Mouse (Mus musculus) CH12.LX (cell line): ENCODE results near the gene Gm26992. TPM values are rescaled to one million over a fixed set of nuclear protein-coding genes. Genes with fewer than 3 reads are reported as not detected.

Source experiments
- DNase-seq: peaks from one replicate; pipeline ENCODE4 v3.0.0-alpha.2; 2013; ENCODE audit errors: extremely low read depth
- H3K27ac ChIP-seq: 2 replicates; pipeline ENCODE4 v1.5.1; 2012; ENCODE audit warnings: low read depth, mild to moderate bottlenecking, control low read depth, moderate library complexity; ENCODE audit not compliant: insufficient read depth
- H3K27me3 ChIP-seq: replicated peaks from 2 replicates; pipeline ENCODE3; 2012; ENCODE audit warnings: inconsistent platforms
- H3K36me3 ChIP-seq, 2 experiments: replicated peaks in 1 of 2; 2 replicates each; pipeline versions ENCODE3 to v1.6.1; 2012; ENCODE audit warnings: inconsistent platforms in 1 of 2, low read length in 1 of 2, mild to moderate bottlenecking in 1 of 2, mixed read lengths in 1 of 2, moderate library complexity in 1 of 2; ENCODE audit not compliant: control insufficient read depth in 1 of 2, insufficient read depth in 1 of 2
- H3K4me1 ChIP-seq, 2 experiments: 2 replicates each; pipeline ENCODE4 v1.6.1; 2012; ENCODE audit warnings: inconsistent platforms in 1 of 2, moderate library complexity in 1 of 2; ENCODE audit not compliant: insufficient read depth in 2 of 2, control insufficient read depth in 1 of 2
- H3K4me2 ChIP-seq: 2 replicates; pipeline ENCODE4 v1.6.1; 2012; ENCODE audit warnings: low read depth, mild to moderate bottlenecking, control low read depth; ENCODE audit not compliant: poor library complexity, insufficient read depth, severe bottlenecking
- H3K4me3 ChIP-seq, 3 experiments: fragments of 150-350 bp in 1 of 3; sonication (generic) in 1 of 3; replicated peaks in 1 of 3; 2 replicates each; pipeline versions ENCODE3 to v1.5.1; 2011 to 2012; ENCODE audit warnings: low read depth in 2 of 3, low read length in 2 of 3, mild to moderate bottlenecking in 2 of 3, moderate library complexity in 2 of 3, control low read depth in 1 of 3, improper control_type of control experiment in 1 of 3, inconsistent platforms in 1 of 3, mixed read lengths in 1 of 3; ENCODE audit not compliant: poor library complexity in 1 of 3
- H3K79me2 ChIP-seq: replicated peaks from 2 replicates; pipeline ENCODE4 v1.6.1; 2012; ENCODE audit warnings: mild to moderate bottlenecking, moderate library complexity; ENCODE audit not compliant: control insufficient read depth, poor library complexity, insufficient read depth, severe bottlenecking; ENCODE audit errors: extremely low read depth
- H3K9ac ChIP-seq: 2 replicates; pipeline ENCODE4 v1.6.1; 2012; ENCODE audit warnings: low read depth, mild to moderate bottlenecking, control low read depth, moderate library complexity; ENCODE audit not compliant: insufficient read depth
- H3K9me3 ChIP-seq: replicated peaks from 2 replicates; pipeline ENCODE3; 2012; ENCODE audit warnings: low read length, inconsistent platforms, mixed read lengths
- BHLHE40 ChIP-seq: IDR thresholded peaks from 2 replicates; pipeline ENCODE4 v1.6.1; 2011; ENCODE audit warnings: mild to moderate bottlenecking, low read depth, low read length, improper control_type of control experiment
- CHD2 ChIP-seq: IDR thresholded peaks from 2 replicates; pipeline ENCODE4 v1.6.1; 2011; ENCODE audit warnings: low read length, improper control_type of control experiment
- CTCF ChIP-seq, 2 experiments: IDR thresholded peaks in 1 of 2; conservative IDR thresholded peaks in 1 of 2; 2 replicates each; pipeline ENCODE4 v1.5.1; 2011 to 2012; ENCODE audit warnings: low read depth in 2 of 2, low read length in 2 of 2, improper control_type of control experiment in 1 of 2, inconsistent platforms in 1 of 2, mild to moderate bottlenecking in 1 of 2, moderate library complexity in 1 of 2
- ELF1 ChIP-seq: IDR thresholded peaks from 2 replicates; pipeline ENCODE4 v1.6.1; 2014; ENCODE audit warnings: low read depth, mild to moderate bottlenecking, inconsistent platforms, low read length, improper control_type of control experiment
- EP300 ChIP-seq: IDR thresholded peaks from 2 replicates; pipeline ENCODE4 v1.6.1; 2011; ENCODE audit warnings: low read length, improper control_type of control experiment
- GABPA ChIP-seq: IDR thresholded peaks from 2 replicates; pipeline ENCODE4 v1.6.1; 2012; ENCODE audit warnings: low read depth, low read length, improper control_type of control experiment, inconsistent platforms; ENCODE audit not compliant: insufficient replicate concordance
- HCFC1 ChIP-seq: IDR thresholded peaks from 2 replicates; pipeline ENCODE4 v1.6.1; 2012; ENCODE audit warnings: low read depth, mild to moderate bottlenecking, inconsistent platforms, low read length, improper control_type of control experiment
- JUN ChIP-seq: IDR thresholded peaks from 2 replicates; pipeline ENCODE4 v1.6.1; 2011; ENCODE audit warnings: low read depth, mild to moderate bottlenecking, low read length, improper control_type of control experiment, moderate library complexity; ENCODE audit not compliant: insufficient read depth
- KAT2A ChIP-seq: IDR thresholded peaks from 2 replicates; pipeline ENCODE4 v1.6.1; 2012; ENCODE audit warnings: low read length, improper control_type of control experiment, inconsistent platforms; ENCODE audit not compliant: insufficient replicate concordance
- MAX ChIP-seq: IDR thresholded peaks from 2 replicates; pipeline ENCODE4 v1.6.1; 2011; ENCODE audit warnings: low read length, improper control_type of control experiment
- MXI1 ChIP-seq: IDR thresholded peaks from 2 replicates; pipeline ENCODE4 v1.6.1; 2011; ENCODE audit warnings: mild to moderate bottlenecking, low read depth, low read length, improper control_type of control experiment
- PAX5 ChIP-seq: IDR thresholded peaks from 2 replicates; pipeline ENCODE4 v1.6.1; 2012; ENCODE audit warnings: low read length, inconsistent platforms, mixed read lengths
- POLR2A ChIP-seq: IDR thresholded peaks from 2 replicates; pipeline ENCODE4 v1.6.1; 2011; ENCODE audit warnings: low read depth, mild to moderate bottlenecking, improper control_type of control experiment, low read length
- POLR2AphosphoS2 ChIP-seq: IDR thresholded peaks from 2 replicates; pipeline ENCODE4 v1.6.1; 2011; ENCODE audit warnings: low read depth, low read length, improper control_type of control experiment
- RAD21 ChIP-seq: IDR thresholded peaks from 2 replicates; pipeline ENCODE4 v1.6.1; 2011; ENCODE audit warnings: low read depth, mild to moderate bottlenecking, low read length, improper control_type of control experiment, moderate library complexity
- SIN3A ChIP-seq: IDR thresholded peaks from 2 replicates; pipeline ENCODE4 v1.6.1; 2012; ENCODE audit warnings: low read length, improper control_type of control experiment, inconsistent platforms
- SMC3 ChIP-seq: IDR thresholded peaks from 2 replicates; pipeline ENCODE4 v1.6.1; 2011; ENCODE audit warnings: low read depth, low read length, improper control_type of control experiment
- USF1 ChIP-seq: IDR thresholded peaks from 2 replicates; pipeline ENCODE4 v1.6.1; 2014; ENCODE audit warnings: low read depth, mild to moderate bottlenecking, inconsistent platforms, low read length, improper control_type of control experiment
- dilution Hi-C: fragments of 300-500 bp; cut with MboI; formaldehyde crosslinking; loops from 2 replicates; pipeline ENCODE4 v1.14.3; 2020; ENCODE audit warnings: low sequenced_read_pairs; ENCODE audit not compliant: extremely low pct_unique_long_range_greater_than_20kb, extremely low pct_ligation_motif_present
- in situ Hi-C: fragments of 300-500 bp; cut with MboI; formaldehyde crosslinking; loops from 3 replicates; pipeline ENCODE4 v1.14.3; 2019; ENCODE audit warnings: low sequenced_read_pairs, low pct_ligation_motif_present, low pct_unique_long_range_greater_than_20kb, mixed read lengths
- polyA plus RNA-seq: library from polyadenylated mRNA; unstranded; fragments of >175 nt; gene quantifications from 2 replicates; pipeline ENCODE4 v1.2.1, GENCODE M21; 2012; ENCODE audit warnings: low read depth; ENCODE audit not compliant: insufficient read length
- total RNA-seq, 2 experiments: library from RNA; depleted of rRNA; stranded (reverse); fragments of 300-350 nt in 1 of 2; fragments of >200 nt in 1 of 2; gene quantifications; 2 replicates each; pipeline ENCODE4 v1.2.3; 2012 to 2014

The Gm26992 gene
- total RNA-seq (2012; rRNA removed) (not detected in 2 replicates), total RNA-seq (2014; rRNA removed) (not detected in 2 replicates), polyA plus RNA-seq (not detected in 2 replicates)

DNA sequence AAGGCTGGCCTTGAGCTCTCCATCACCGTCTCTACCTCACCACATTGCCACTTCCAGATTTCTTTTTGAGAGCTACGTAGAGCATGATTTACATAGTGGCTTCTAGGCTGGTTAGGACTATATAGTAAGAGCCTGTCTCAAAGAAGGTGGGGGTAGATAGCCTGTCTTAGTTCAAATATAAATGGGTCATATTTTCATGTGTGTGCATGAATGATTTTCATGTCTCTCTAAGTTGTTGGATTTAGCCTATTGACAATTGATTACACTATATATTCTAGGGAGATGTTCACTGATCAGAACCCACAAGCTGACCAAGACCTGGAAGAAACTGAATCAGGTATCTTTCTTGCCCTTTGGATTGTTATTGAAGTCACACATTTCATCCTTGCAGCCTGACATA lies at the start of gene Gm26992:
Gm26992 (plus strand) TSS at position 301 of the 400 bp plus-strand sequence.
- Histone ChIP-seq H3K9me3 (no peaks in the 10 kb centered on the region), H3K4me1 (no peaks in the 10 kb centered on the region), H3K4me2 (no peak within 1 kb of the TSS), H3K79me2 (no peaks in the 10 kb centered on the region), H3K27me3 (no peaks in the 10 kb centered on the region), H3K9ac (no peak within 1 kb of the TSS), H3K36me3 (no peaks in the 10 kb centered on the region), H3K4me3 (no peak within 1 kb of the TSS), H3K27ac (no peak within 1 kb of the TSS)
- TF ChIP-seq CTCF (conservative IDR thresholded peaks at IDR 0.05 in 1 of 2, IDR thresholded peaks at IDR 0.05 in 1 of 2; ENCODE audit: low read depth in 2 of 2, low read length in 2 of 2) (no peak), POLR2A (no peak), GABPA (no peak), POLR2AphosphoS2 (no peak), MXI1 (no peak), HCFC1 (no peak), RAD21 (no peak), JUN (no peak)
- dilution Hi-C loops (no loop called here), in situ Hi-C loops (no loop called here)
- no peak for DNase-seq

DNA sequence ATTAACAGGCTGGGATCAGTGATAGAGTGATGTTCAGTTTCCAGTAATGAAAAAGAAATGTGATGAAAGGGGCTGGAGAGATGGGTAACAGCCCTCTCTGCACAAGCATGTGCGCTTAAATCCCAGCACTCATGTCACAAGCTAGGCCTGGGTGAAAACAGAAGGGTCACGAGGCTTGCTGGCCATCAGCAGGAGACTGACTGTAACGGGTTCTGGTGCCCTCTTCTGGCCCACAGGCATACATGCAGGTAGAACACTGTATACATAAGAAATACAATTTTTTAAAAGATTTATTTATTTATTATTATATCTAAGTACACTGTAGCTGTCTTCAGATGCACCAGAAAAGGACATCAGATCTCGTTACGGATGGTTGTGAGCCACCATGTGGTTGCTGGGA lies 47.6 kb upstream of the Gm26992 start:
- Histone ChIP-seq H3K4me2 (no peak overlapping the region), H3K79me2 (no peaks in the 10 kb centered on the region), H3K27ac (no peak overlapping the region), H3K4me1 (no peaks in the 10 kb centered on the region), H3K9me3 (no peaks in the 10 kb centered on the region), H3K36me3 (no peaks in the 10 kb centered on the region), H3K9ac (no peak overlapping the region), H3K27me3 (no peaks in the 10 kb centered on the region), H3K4me3 (no peak overlapping the region)
- TF ChIP-seq KAT2A (no peak), PAX5 (no peak), CTCF (conservative IDR thresholded peaks at IDR 0.05 in 1 of 2, IDR thresholded peaks at IDR 0.05 in 1 of 2; ENCODE audit: low read depth in 2 of 2, low read length in 2 of 2) (peak in 1 of 2 experiments; percentile 62; a peak in 2 of 4 replicates), RAD21 (peak; percentile 34), SIN3A (no peak), USF1 (no peak), CHD2 (no peak), EP300 (no peak), SMC3 (peak; percentile 50), ELF1 (no peak), MAX (no peak), POLR2A (no peak), BHLHE40 (peak; percentile 55)
- in situ Hi-C loops (loop anchor here (5.0 kb wide), 1 partner anchor 112 kb away; no protein-coding TSS in a partner anchor), dilution Hi-C loops (no loop called here)
- peak; percentile 23 for DNase-seq
